Mouse (Mus musculus): ENCODE data around the gene Dnajc16. TPM values are rescaled to one million over a fixed set of nuclear protein-coding genes. Genes with fewer than 3 reads are reported as not detected.
A peak's percentile ranks its signal among the peaks of the same experiment; 100 is the strongest.

Gene Dnajc16
- polyA plus RNA-seq, 1 experiment from 2014 or later = 4.2 TPM

DNA sequence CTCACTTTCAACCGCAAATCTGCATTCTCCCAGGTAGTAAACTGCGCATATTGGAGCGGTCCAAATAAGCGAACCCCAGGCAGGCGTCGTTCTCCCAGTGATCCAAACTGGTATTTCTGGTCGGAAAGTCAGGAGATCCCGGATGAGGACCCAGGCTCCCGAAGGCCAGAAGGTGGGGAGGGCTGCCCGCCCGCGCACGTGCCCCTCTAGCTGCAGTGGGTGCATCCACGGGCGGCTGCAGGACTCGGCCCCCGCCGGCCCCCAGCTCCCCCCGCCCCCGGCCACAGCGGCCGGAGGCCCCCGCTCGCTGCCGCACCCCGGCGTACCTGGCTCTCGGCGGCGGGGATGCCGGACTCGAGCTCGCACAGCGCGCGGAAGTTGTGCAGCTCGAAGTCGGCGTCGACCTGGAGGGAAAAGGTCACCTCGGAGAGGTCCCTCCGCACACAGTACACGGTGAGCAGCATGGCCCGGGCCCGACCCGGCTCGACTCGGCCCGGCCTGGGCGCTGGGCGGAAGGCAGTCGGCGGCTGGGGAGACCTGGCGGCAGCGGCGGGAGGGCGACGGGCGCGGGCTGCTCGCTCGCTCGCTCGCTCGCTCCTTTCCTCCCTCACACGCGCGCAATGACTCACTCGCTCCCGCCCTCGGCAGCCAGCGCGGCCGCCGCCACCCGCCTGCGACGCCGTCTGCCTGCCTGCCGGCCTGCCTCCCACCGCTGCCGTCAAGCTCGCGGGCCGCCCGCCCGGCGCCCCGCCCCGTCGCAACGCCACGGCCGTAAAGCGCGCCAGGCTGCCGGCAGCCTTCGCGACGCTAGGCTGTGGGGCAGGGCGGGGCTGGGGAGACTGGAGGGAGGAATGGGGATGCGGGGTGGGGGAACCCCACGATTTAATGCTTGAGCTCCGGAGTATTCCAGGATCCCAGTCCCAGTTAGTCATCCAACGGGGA, 67.7 kb downstream of the Dnajc16 start, which contains the start of gene Ddi2:
TSS of gene Ddi2 (minus strand) at position 689 of the 942 bp plus-strand sequence.
- no peaks in the 10 kb centered on the region; the same call in 1 of the 2 replicates for H3K27me3 ChIP-seq
- peak; percentile 69 for ATAC-seq (ENCODE audit: insufficient number of reproducible peaks, insufficient read depth, low FRiP score, low TSS enrichment, low read depth)
- H3K36me3 ChIP-seq = peaks cover 9% of the 10 kb centered on the region
- H3K4me2 ChIP-seq = peak within 1 kb of the TSS; percentile 79
- H3K9ac ChIP-seq = peak within 1 kb of the TSS; percentile 98
- H3K4me3 ChIP-seq = peak within 1 kb of the TSS; percentile 99
- H3K4me1 ChIP-seq = peaks cover 27% of the 10 kb centered on the region
- H3K9me3 ChIP-seq = no peaks in the 10 kb centered on the region; the same call in 1 of the 2 replicates
- H3K27ac ChIP-seq = peak within 1 kb of the TSS; percentile 92
- WGBS = under 1% methylated on average over 87 of the region's 105 CpGs

DNA sequence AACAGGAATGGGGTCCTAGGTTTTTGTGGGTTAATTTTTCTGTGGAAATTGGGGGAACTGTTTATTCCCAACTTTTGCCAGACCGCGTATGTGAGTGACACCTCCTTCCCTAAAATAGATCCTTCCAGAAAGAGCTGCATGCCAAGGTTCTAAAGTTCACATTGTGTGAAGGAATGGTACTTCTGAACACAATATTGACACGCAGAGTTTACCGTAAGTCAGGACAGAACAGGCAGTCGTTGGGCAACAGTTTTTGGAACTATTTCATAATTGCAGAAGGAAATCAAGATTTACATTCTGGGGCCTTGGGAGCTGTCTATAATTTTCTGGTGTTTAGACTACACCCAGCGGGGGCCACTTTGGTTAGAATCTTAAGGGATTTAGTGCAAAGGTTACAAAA, 68.8 kb downstream of the Dnajc16 start:
- WGBS = 57% methylated on average over 6 of the region's 6 CpGs
- Histone ChIP-seq H3K4me2 (peak overlapping the region; percentile 79), H3K4me1 (peaks cover 27% of the 10 kb centered on the region), H3K27ac (peak overlapping the region; percentile 92; the same call in 1 of the 2 replicates), H3K36me3 (peaks cover 10% of the 10 kb centered on the region), H3K27me3 (no peaks in the 10 kb centered on the region; the same call in 1 of the 2 replicates), H3K9me3 (no peaks in the 10 kb centered on the region; the same call in 1 of the 2 replicates), H3K4me3 (peak overlapping the region; percentile 99), H3K9ac (peak overlapping the region; percentile 98)
- no peak for ATAC-seq (ENCODE audit: insufficient number of reproducible peaks, insufficient read depth, low FRiP score, low TSS enrichment, low read depth)

DNA sequence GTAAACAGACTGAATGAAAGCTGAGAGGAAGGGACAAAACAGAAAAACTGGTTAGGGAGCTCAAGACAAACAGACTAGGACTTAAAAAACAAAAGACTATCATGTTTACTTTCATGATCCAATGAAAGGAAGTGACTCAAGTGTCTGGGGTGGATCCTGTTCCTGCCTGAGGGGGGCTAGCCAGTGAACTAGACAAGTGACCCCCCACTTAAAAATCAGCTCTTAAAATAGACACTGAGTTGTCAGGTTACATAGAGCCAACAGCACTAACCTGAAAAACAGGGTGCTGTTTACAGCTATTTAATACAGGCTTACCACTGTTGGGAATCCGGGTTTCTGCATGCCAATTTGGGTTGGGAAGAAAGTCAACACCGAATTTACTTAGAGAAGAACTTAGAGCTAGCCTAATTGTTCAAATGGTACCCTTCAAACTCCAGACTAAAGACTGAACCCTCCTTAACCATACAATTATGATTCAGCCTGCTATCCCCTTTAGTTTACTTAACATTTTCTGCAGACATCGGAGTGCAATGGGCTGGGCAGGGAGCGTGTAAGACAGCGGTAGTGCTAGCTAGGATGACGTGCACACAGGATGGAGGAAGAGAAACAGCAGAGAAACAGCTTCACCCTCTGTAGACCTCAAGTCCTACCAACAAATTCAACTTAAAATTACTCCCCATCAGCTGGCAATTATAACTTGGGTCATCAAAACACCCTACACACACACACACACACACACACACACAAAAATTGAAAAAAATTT, 69.8 kb downstream of the Dnajc16 start:
- Histone ChIP-seq H3K9ac (no peak overlapping the region; the same call in 1 of the 2 replicates), H3K4me1 (peaks cover 27% of the 10 kb centered on the region), H3K9me3 (no peaks in the 10 kb centered on the region; the same call in 1 of the 2 replicates), H3K4me3 (peak overlapping the region; percentile 99), H3K27ac (peak overlapping the region; percentile 58), H3K27me3 (no peaks in the 10 kb centered on the region; the same call in 1 of the 2 replicates), H3K36me3 (peaks cover 13% of the 10 kb centered on the region), H3K4me2 (peak overlapping the region; percentile 79)
- 67% methylated on average over 6 of the region's 6 CpGs for WGBS
- no peak for ATAC-seq (ENCODE audit: insufficient number of reproducible peaks, insufficient read depth, low FRiP score, low TSS enrichment, low read depth)

DNA sequence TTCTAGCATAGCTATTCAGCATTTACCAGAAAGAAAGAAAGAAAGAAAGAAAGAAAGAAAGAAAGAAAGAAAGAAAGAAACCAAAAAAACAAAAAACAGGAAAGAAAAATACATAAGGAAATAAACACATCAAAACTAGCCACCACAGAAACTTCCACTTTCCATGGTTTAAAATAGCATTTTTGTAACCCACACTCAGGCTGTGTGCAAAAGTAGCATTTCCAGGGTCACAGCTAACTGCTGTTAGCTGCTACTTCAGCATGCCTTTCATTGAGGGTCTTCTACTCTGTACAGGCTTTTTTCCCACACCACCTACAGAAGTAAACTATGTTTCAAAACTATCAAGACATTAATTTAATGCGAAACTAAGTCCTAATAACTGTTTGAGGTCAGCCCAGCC, 71.4 kb downstream of the Dnajc16 start:
- Histone ChIP-seq H3K36me3 (peaks cover 13% of the 10 kb centered on the region), H3K27me3 (no peaks in the 10 kb centered on the region), H3K9ac (no peak overlapping the region), H3K9me3 (no peaks in the 10 kb centered on the region; the same call in 1 of the 2 replicates), H3K27ac (no peak overlapping the region), H3K4me1 (peaks cover 37% of the 10 kb centered on the region), H3K4me2 (no peak overlapping the region), H3K4me3 (no peak overlapping the region)
- ATAC-seq (ENCODE audit: insufficient number of reproducible peaks, insufficient read depth, low FRiP score, low TSS enrichment, low read depth) = no peak
- WGBS = 89% methylated on average over 1 of the region's 1 CpGs

DNA sequence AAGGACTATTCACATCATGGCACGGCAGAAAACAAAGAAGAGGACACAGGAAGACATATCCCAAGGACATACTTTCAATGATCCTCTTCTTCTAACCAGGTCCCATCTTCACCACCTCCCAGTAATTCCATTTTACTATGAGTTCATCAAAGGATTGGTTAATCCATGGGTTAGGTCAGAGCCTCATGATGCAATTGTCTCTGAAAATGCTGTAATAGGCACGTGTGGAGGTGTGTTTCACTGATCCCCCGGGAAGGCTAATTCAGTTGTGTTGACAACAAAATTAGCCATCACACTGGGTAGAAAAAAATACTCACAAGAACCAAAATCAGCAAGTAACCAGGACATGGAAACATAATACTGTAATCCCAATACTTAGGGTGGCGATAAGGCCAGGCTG, 73.1 kb downstream of the Dnajc16 start:
- no peak overlapping the region for H3K27ac ChIP-seq
- ATAC-seq (ENCODE audit: insufficient number of reproducible peaks, insufficient read depth, low FRiP score, low TSS enrichment, low read depth) = no peak
- WGBS = 74% methylated on average over 4 of the region's 4 CpGs
- no peak overlapping the region for H3K9ac ChIP-seq
- peaks cover 23% of the 10 kb centered on the region for H3K36me3 ChIP-seq
- H3K9me3 ChIP-seq = no peaks in the 10 kb centered on the region; the same call in 1 of the 2 replicates
- H3K27me3 ChIP-seq = no peaks in the 10 kb centered on the region
- H3K4me1 ChIP-seq = peaks cover 35% of the 10 kb centered on the region
- no peak overlapping the region for H3K4me3 ChIP-seq
- no peak overlapping the region for H3K4me2 ChIP-seq

DNA sequence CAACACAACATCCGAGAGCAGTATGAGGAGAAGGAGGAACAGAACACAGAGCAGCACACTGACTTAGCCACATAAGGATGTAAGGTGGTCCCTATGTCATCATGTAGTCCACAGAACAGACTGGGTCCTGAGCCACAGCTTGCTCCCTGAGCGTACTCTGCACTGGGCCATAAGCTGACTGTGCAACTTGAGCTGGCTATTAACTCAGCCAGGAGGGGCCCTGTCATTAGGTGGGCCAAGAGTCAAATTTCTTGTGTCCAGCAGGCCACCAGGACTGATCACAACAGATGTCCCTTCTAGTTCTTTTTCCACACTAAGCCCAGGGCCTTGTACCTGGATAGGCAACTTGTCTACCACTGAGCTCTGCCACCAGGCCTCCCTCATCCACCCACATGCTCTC, 75.7 kb downstream of the Dnajc16 start:
- peaks cover 16% of the 10 kb centered on the region for H3K4me1 ChIP-seq
- no peak overlapping the region for H3K27ac ChIP-seq
- no peak for ATAC-seq (ENCODE audit: insufficient number of reproducible peaks, insufficient read depth, low FRiP score, low TSS enrichment, low read depth)
- H3K9me3 ChIP-seq = no peaks in the 10 kb centered on the region; the same call in 1 of the 2 replicates
- H3K4me3 ChIP-seq = no peak overlapping the region
- WGBS = 60% methylated on average over 2 of the region's 2 CpGs
- H3K27me3 ChIP-seq = no peaks in the 10 kb centered on the region
- no peak overlapping the region for H3K4me2 ChIP-seq
- H3K9ac ChIP-seq = no peak overlapping the region
- peaks cover 40% of the 10 kb centered on the region for H3K36me3 ChIP-seq

DNA sequence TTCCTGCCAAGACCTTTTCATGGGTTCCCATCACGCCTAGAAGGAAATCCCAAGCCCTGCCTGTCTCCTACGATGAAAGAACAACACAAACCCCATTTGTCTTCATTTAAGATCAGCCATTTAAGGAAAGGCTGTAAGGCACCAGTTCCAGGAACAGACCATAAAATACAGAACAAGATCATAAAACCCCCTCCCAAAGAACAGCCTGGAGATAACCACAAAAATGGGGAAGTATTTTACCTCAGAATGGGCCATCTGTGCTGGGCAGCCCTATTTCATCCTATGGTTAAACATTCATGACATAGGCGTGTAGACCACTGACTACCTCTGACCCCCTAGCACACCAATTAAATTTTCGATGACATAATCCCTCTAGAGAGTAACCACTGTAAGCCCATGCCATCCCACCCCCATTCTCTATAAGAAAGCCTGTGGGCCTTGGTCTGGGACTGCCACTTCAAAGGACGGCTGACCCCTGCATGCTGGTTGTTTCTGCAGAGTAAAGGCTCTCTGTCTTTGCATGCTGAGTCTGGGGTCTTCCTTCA, 77.1 kb downstream of the Dnajc16 start:
- H3K9ac ChIP-seq = no peak overlapping the region
- ATAC-seq (ENCODE audit: insufficient number of reproducible peaks, insufficient read depth, low FRiP score, low TSS enrichment, low read depth) = no peak

DNA sequence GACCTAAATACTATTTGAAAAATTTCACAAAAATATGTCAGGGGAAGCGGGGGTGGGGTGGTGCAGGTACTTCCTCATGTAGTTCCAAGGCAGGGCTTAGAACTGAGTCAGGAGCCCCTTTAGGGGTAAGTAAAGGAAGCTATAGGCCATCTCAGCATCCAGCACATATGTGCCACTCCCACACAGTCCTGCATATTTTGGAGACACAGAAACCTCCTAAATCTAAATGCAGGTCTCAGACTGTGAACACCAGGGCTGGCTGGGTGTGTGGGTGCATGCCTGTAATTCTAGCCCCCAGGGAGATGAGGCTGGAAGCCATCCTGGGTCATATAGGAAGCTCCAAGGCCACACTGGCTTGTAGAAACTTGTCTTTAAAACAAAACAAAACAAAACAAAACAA, 79.5 kb downstream of the Dnajc16 start:
- H3K36me3 ChIP-seq = peaks cover 71% of the 10 kb centered on the region
- H3K4me2 ChIP-seq = no peak overlapping the region
- H3K27me3 ChIP-seq = no peaks in the 10 kb centered on the region
- H3K4me1 ChIP-seq = peaks cover 11% of the 10 kb centered on the region
- no peak for ATAC-seq (ENCODE audit: insufficient number of reproducible peaks, insufficient read depth, low FRiP score, low TSS enrichment, low read depth)
- no peak overlapping the region for H3K27ac ChIP-seq
- 91% methylated on average over 1 of the region's 1 CpGs for WGBS
- no peak overlapping the region for H3K9ac ChIP-seq
- H3K4me3 ChIP-seq = no peak overlapping the region
- H3K9me3 ChIP-seq = no peaks in the 10 kb centered on the region

More for the DNA sequence above, 77.1 kb downstream of the Dnajc16 start:
- H3K27ac ChIP-seq = no peak overlapping the region
- no peaks in the 10 kb centered on the region for H3K9me3 ChIP-seq
- no peak overlapping the region for H3K4me2 ChIP-seq
- peaks cover 11% of the 10 kb centered on the region for H3K4me1 ChIP-seq
- H3K4me3 ChIP-seq = no peak overlapping the region
- 90% methylated on average over 5 of the region's 5 CpGs for WGBS
- no peaks in the 10 kb centered on the region for H3K27me3 ChIP-seq
- H3K36me3 ChIP-seq = peaks cover 51% of the 10 kb centered on the region

Other genes starting within 250 kb of the Dnajc16 start
- gene Fblim1, start 184.8 kb downstream of the Dnajc16 start, polyA plus RNA-seq (2015; fragmentation: Nextera tagmentation; extraction: Ambion mirVana) = 49.0 and 56.1 TPM in 2 replicates
- 0.47 and 0.74 TPM in 2 replicates for gene Tmem82, start 172.3 kb downstream of the Dnajc16 start, polyA plus RNA-seq (2015; fragmentation: Nextera tagmentation; extraction: Ambion mirVana)
- gene Slc25a34, start 167.1 kb downstream of the Dnajc16 start, polyA plus RNA-seq (2015; fragmentation: Nextera tagmentation; extraction: Ambion mirVana) = 0.12 TPM in 1 of 2 replicates, not detected in the other
- gene Plekhm2, start 126.0 kb downstream of the Dnajc16 start, polyA plus RNA-seq (2015; fragmentation: Nextera tagmentation; extraction: Ambion mirVana) = 8.5 TPM in 2 replicates
- not detected in 2 replicates for gene Rsc1a1, start 105.3 kb downstream of the Dnajc16 start, polyA plus RNA-seq (2015; fragmentation: Nextera tagmentation; extraction: Ambion mirVana)
- gene Ddi2, start 67.5 kb downstream of the Dnajc16 start, polyA plus RNA-seq (2015; fragmentation: Nextera tagmentation; extraction: Ambion mirVana) = 22.9 and 25.2 TPM in 2 replicates
- 0.30 TPM in 1 of 2 replicates, not detected in the other for gene Agmat, start 44.3 kb downstream of the Dnajc16 start, polyA plus RNA-seq (2015; fragmentation: Nextera tagmentation; extraction: Ambion mirVana)
- gene Casp9, start 2.7 kb upstream of the Dnajc16 start, polyA plus RNA-seq (2015; fragmentation: Nextera tagmentation; extraction: Ambion mirVana) = 14.2 and 15.1 TPM in 2 replicates
- gene Cela2a, start 35.2 kb upstream of the Dnajc16 start, polyA plus RNA-seq (2015; fragmentation: Nextera tagmentation; extraction: Ambion mirVana) = 0.25 TPM in 1 of 2 replicates, not detected in the other
- not detected in 2 replicates for gene Ctrc, start 55.4 kb upstream of the Dnajc16 start, polyA plus RNA-seq (2015; fragmentation: Nextera tagmentation; extraction: Ambion mirVana)
- gene Efhd2, start 84.0 kb upstream of the Dnajc16 start, polyA plus RNA-seq (2015; fragmentation: Nextera tagmentation; extraction: Ambion mirVana) = 51.2 and 52.0 TPM in 2 replicates
- 0.91 and 1.3 TPM in 2 replicates for gene Fhad1, start 224.2 kb upstream of the Dnajc16 start, polyA plus RNA-seq (2015; fragmentation: Nextera tagmentation; extraction: Ambion mirVana)